Mouse (Mus musculus) ES-Bruce4 (cell line): ENCODE measurements around the gene Sema6b. TPM values are rescaled to one million over a fixed set of nuclear protein-coding genes. Genes with fewer than 3 reads are reported as not detected.

Source experiments
- H3K27ac ChIP-seq: 2 replicates; pipeline ENCODE4 v1.5.1; 2012; ENCODE audit warnings: low read length, inconsistent platforms; ENCODE audit not compliant: insufficient read depth
- H3K27me3 ChIP-seq: 2 replicates; pipeline ENCODE4 v1.6.1; 2012; ENCODE audit warnings: mild to moderate bottlenecking, low read length, inconsistent platforms; ENCODE audit not compliant: control insufficient read depth, poor library complexity, insufficient read depth, severe bottlenecking
- H3K36me3 ChIP-seq: 2 replicates; pipeline ENCODE4 v1.6.1; 2012; ENCODE audit warnings: inconsistent platforms, mild to moderate bottlenecking, low read length, moderate library complexity; ENCODE audit not compliant: control insufficient read depth, poor library complexity, insufficient read depth, severe bottlenecking
- H3K4me1 ChIP-seq: one replicate; pipeline ENCODE4 v1.8.1; 2011; ENCODE audit warnings: low read length; ENCODE audit not compliant: control insufficient read depth, insufficient read depth
- H3K4me3 ChIP-seq: 2 replicates; pipeline ENCODE4 v1.5.1; 2011; ENCODE audit warnings: low read depth, mild to moderate bottlenecking, low read length
- H3K9ac ChIP-seq: 2 replicates; pipeline ENCODE4 v1.6.1; 2012; ENCODE audit warnings: low read depth, mild to moderate bottlenecking, inconsistent platforms; ENCODE audit not compliant: poor library complexity, severe bottlenecking
- H3K9me3 ChIP-seq: replicated peaks from 2 replicates; pipeline ENCODE4 v1.6.1; 2012; ENCODE audit warnings: mild to moderate bottlenecking, low read length, inconsistent platforms; ENCODE audit not compliant: control insufficient read depth, poor library complexity, insufficient read depth, severe bottlenecking
- CTCF ChIP-seq: IDR thresholded peaks from one replicate; pipeline ENCODE4 v1.8.1; 2011; ENCODE audit warnings: low read depth, low read length
- EP300 ChIP-seq: IDR thresholded peaks from 2 replicates; pipeline ENCODE4 v1.6.1; 2011; ENCODE audit warnings: low read depth, low read length; ENCODE audit not compliant: insufficient read depth
- POLR2A ChIP-seq: IDR thresholded peaks from one replicate; pipeline ENCODE4 v1.8.1; 2011; ENCODE audit warnings: low read length; ENCODE audit not compliant: insufficient read depth
- polyA plus RNA-seq: library from polyadenylated mRNA; stranded (reverse); fragments of >200 nt; gene quantifications from 2 replicates; pipeline ENCODE4 v1.2.4, GENCODE M21; 2011; ENCODE audit warnings: low read depth; ENCODE audit not compliant: missing spikeins, insufficient read depth, insufficient read length

Sema6b gene
- polyA plus RNA-seq, 1 experiment = 2.1 TPM

DNA sequence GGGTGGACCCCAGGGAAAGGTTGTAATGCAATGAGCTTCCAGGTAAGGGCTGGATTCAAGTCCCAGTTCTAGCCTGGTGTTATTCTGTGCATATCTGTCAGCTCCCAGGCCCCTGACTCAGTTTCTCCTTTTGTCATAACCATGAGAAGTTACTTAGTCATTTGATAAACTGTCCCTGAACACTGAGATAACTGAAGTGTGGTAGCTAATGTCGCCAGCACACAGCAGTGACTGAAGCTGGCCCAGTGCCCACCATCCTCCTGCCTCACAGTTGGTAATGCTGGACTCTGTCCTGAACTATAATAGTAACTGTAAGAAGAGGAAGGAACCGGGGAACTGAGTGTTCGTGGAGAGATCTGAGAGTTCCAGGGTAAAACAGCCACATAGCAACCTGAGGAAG is 24.4 kb upstream of the Sema6b start:
- H3K4me3 ChIP-seq = no peak overlapping the region
- no peaks in the 10 kb centered on the region for H3K4me1 ChIP-seq
- H3K9ac ChIP-seq = no peak overlapping the region
- TF ChIP-seq CTCF (no peak), EP300 (no peak), POLR2A (no peak)
- no peaks in the 10 kb centered on the region for H3K36me3 ChIP-seq
- no peak overlapping the region for H3K27ac ChIP-seq
- no peaks in the 10 kb centered on the region for H3K27me3 ChIP-seq
- no peaks in the 10 kb centered on the region for H3K9me3 ChIP-seq

DNA sequence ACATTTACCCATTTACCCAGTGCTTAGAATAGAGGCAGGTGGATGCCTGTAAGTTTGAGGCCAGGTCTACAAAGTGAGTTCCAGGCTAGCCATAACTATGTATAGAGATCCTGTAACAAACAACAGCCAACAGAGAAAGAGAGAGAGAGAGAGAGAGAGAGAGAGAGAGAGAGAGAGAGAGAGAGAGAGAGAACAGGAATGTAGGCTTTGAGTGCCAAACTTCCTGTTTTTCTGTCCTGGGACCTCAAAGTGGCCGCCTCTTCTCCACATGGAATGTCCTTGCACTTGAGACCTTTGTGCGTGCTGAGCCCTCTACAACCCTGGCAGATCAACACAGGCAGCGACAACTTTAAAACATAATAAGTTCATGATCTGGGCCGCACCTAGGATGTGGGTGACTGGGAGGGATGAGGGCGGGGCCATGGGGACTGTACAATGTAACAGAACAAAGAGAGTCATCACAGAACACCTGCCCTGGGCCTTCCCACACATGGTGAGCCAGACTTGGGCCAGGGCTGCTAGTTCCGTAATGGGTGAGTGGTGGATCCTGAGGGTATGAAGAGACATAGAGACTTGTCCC is 23.5 kb upstream of the Sema6b start:
- no peak overlapping the region for H3K27ac ChIP-seq
- no peak overlapping the region for H3K4me3 ChIP-seq

DNA sequence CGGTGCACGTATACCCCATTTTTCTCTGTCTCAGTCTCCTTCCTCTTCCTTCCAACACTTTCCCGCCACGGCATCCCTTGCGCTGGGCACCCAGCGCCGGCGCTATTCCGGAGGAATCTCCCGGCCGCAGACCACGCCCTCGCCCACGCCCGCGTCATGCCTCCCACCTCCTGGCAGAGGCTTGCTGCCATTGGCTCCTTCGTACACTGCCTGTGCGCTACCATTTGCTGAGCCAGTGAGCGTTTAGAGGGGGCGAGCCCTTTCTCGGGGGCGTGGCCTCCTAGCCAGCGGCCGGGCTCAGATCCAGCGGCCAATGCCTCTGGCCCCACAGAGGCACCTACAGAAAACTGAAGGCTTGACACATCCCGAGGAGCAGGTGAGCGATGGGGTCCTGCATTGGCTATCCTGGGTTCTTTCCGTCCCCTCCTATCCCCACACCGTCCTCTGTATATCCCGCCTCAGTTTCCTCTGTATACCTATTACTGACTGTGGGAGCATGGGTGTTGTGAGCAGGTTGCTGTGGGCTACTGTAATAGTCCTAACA is 22.2 kb upstream of the Sema6b start, which contains the start of gene Tnfaip8l1:
TSS of gene Tnfaip8l1 (plus strand) at position 247 of the 544 bp plus-strand sequence.
- no peaks in the 10 kb centered on the region for H3K27me3 ChIP-seq

More for the DNA sequence above, 23.5 kb upstream of the Sema6b start:
- no peaks in the 10 kb centered on the region for H3K27me3 ChIP-seq
- H3K9ac ChIP-seq = no peak overlapping the region
- H3K36me3 ChIP-seq = no peaks in the 10 kb centered on the region
- H3K9me3 ChIP-seq = no peaks in the 10 kb centered on the region
- H3K4me1 ChIP-seq = no peaks in the 10 kb centered on the region
- TF ChIP-seq CTCF (no peak), POLR2A (no peak), EP300 (no peak)

DNA sequence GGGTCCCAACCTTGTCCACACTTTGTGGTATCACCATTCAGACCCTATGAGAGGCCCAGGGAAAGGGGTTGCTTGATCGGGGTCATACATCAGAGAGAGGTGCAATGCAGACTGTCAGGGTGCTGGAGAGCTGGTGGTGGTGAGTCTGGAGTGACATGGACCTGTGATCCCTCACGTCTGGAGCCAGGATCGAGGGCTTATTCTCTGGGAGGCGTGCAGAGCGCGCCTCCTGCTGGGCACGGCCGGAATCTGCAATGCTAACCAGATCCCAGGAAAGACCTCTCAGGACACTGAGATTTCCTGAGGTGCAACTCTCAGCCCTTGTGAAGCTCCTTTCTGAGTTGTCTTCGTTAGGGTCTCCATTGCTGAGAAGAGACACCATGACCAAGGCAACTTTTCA is 19.6 kb upstream of the Sema6b start:
- peak; percentile 95 for TF ChIP-seq CTCF
- no peak for TF ChIP-seq EP300
- TF ChIP-seq POLR2A = no peak
- Histone ChIP-seq H3K27me3 (no peaks in the 10 kb centered on the region), H3K9me3 (no peaks in the 10 kb centered on the region), H3K27ac (no peak overlapping the region), H3K36me3 (no peaks in the 10 kb centered on the region), H3K9ac (no peak overlapping the region), H3K4me1 (no peaks in the 10 kb centered on the region), H3K4me3 (no peak overlapping the region)

More for the DNA sequence above, 22.2 kb upstream of the Sema6b start, which contains the start of gene Tnfaip8l1:
- no peak within 1 kb of the TSS for H3K27ac ChIP-seq
- TF ChIP-seq EP300 = no peak
- TF ChIP-seq POLR2A = peak; percentile 56
- peak within 1 kb of the TSS; percentile 69 for H3K4me3 ChIP-seq
- H3K9ac ChIP-seq = peak within 1 kb of the TSS; percentile 43; the same call in 1 of the 2 replicates
- H3K36me3 ChIP-seq = no peaks in the 10 kb centered on the region
- no peaks in the 10 kb centered on the region for H3K9me3 ChIP-seq
- H3K4me1 ChIP-seq = no peaks in the 10 kb centered on the region

DNA sequence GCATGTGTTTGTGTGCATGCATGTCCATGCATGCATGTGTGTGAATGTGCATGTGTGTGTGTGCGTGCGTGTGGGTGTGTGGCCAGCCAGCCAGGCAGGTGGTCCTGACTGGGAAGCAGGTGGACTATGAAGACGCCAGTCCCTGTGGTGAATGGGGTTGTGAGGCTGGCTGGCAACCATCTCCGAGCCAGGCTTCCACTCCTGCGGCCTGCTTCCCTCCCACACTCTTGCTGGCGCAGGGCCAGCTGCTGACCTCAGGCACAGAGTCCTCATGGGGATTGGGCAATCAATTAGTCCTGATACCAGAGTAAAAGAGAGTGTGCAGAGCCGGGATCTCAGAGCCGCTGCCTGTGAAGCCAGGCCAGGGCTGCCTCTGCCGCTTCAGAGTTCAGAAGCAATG is 13.5 kb upstream of the Sema6b start:
- no peak overlapping the region for H3K9ac ChIP-seq
- H3K27ac ChIP-seq = no peak overlapping the region
- H3K36me3 ChIP-seq = no peaks in the 10 kb centered on the region
- H3K4me3 ChIP-seq = no peak overlapping the region
- H3K4me1 ChIP-seq = no peaks in the 10 kb centered on the region
- no peaks in the 10 kb centered on the region for H3K9me3 ChIP-seq
- no peaks in the 10 kb centered on the region for H3K27me3 ChIP-seq
- TF ChIP-seq POLR2A (no peak), CTCF (no peak), EP300 (no peak)

DNA sequence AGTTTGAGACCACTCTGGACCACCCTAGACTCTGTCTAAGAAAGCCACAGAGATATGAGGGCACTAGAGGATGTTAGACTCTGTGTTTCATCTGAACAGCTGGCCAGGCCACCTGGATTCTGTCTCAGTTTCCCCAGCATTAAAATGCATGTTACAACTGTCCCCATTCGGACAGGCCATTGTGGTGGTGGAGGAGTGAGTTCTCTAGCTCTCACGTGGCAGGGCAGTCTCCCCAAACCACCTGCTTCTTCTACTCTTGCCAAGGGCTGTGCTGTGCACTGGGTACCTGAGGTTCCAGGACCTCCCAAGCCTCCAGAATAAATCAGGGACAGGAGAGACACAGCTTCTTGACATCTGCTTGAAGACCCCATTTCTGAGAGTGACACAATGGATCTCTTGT is 9.8 kb upstream of the Sema6b start:
- H3K4me3 ChIP-seq = no peak overlapping the region
- TF ChIP-seq CTCF (no peak), POLR2A (no peak), EP300 (no peak)

More for the DNA sequence above, 9.8 kb upstream of the Sema6b start:
- Histone ChIP-seq H3K27me3 (no peaks in the 10 kb centered on the region), H3K9ac (no peak overlapping the region), H3K4me1 (peaks cover 3% of the 10 kb centered on the region), H3K36me3 (no peaks in the 10 kb centered on the region), H3K27ac (no peak overlapping the region), H3K9me3 (no peaks in the 10 kb centered on the region)
